Mouse (Mus musculus): Measurements from ENCODE around the gene Fxn.

DNA sequence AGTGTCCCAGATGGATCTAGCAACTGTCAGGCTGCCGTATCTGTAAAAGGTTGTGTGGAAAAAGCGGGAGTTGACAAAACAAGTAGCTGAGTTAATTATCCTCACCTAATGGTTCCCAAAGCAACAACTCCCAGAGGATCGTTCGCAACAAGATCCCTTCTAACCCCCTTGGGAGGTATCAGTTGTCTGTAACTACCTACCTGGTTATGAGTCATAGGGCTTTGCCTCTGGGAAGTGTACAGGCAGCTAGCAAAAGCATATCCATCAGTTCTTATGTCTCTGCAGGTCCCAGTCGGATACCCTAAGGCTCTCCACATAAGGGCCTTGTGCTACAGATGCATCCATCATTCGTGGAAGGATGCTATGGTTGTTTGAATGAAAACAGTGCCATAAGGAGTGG, 37.1 kb downstream of the Fxn start:
- TF ChIP-seq CTCF (IDR thresholded peaks at IDR 0.05) (no peak), EP300 (IDR thresholded peaks at IDR 0.05) (no peak)
